Comparison of ENCODE assay signal across 12 mouse cellular contexts in the genomic region with DNA sequence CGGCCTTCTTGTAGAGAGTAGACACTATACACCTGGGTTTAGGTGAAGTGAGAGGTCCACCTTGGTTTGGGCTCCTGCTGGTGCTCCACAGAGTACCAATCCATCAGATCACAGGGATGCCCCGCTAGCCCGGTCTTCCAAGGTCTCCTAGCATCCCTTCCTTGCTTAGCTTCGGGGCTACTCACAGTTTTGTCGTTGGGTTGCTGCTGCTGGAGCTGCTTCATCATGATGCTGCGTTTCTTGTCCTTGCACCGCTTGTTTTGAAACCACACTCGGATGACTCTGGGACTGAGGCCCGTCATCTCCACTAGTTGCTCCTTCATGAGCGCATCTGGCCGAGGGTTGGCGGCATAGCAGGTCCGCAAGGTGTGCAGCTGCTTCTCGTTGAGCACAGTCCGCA. TPM values are rescaled to one million over a fixed set of nuclear protein-coding genes. Genes with fewer than 3 reads are reported as not detected.
DNase-seq lines count a peak whose midpoint lies in the region; ATAC-seq and TF ChIP-seq lines count a peak whose summit lies in the region.
"Had no signal": no experiment of that assay in that cellular context is flagged by ENCODE, and none has a peak within 500 bp of the region (broad histone marks: within the 10 kb centered on the region; RNA-seq: fewer than 3 reads in every experiment).

No protein-coding gene starts in this region.

- no peaks in the 10 kb centered on the region for H3K9me3 ChIP-seq in midbrain, embryonic 10.5 days (replicated peaks)
- H3K9me3 ChIP-seq in midbrain, postnatal 0 days (ENCODE audit: low read length), result no peaks in the 10 kb centered on the region
- H3K9me3 ChIP-seq in forebrain, embryonic 15.5 days, result 0 out of 2 replicates have a peak, but pooled peaks cover 2% of the 10 kb centered on the region
- no peaks in the 10 kb centered on the region for H3K9me3 ChIP-seq in midbrain, embryonic 16.5 days (replicated peaks; ENCODE audit: control insufficient read depth, low read length, poor library complexity, severe bottlenecking)
- H3K9me3 ChIP-seq: midbrain, embryonic 12.5 days had no signal

- no peak for ATAC-seq in midbrain, postnatal 0 days (ENCODE audit: low FRiP score)
- peak; percentile 11; the same call in 1 of the 2 replicates for ATAC-seq in forebrain, embryonic 15.5 days (replicated peaks)
- ATAC-seq in midbrain, embryonic 16.5 days, result no peak
- no peak for ATAC-seq in granulocyte monocyte progenitor cell, adult 5-6 weeks (replicated peaks; ENCODE audit: poor library complexity, severe bottlenecking)

- WGBS in midbrain, embryonic 10.5 days, result 3% methylated on average over 15 of the region's 15 CpGs
- WGBS in midbrain, postnatal 0 days, result 2% methylated on average over 15 of the region's 15 CpGs
- WGBS in forebrain, embryonic 15.5 days, result 4% methylated on average over 15 of the region's 15 CpGs
- WGBS in midbrain, embryonic 16.5 days, result under 1% methylated on average over 15 of the region's 15 CpGs
- WGBS in cerebellum, adult 2 months, result under 1% methylated on average over 15 of the region's 15 CpGs

- H3K27me3 ChIP-seq in midbrain, embryonic 10.5 days (ENCODE audit: low read depth, poor library complexity, severe bottlenecking), result peaks cover 100% of the 10 kb centered on the region
- peaks cover 80% of the 10 kb centered on the region for H3K27me3 ChIP-seq in midbrain, postnatal 0 days (ENCODE audit: insufficient read depth, low read length)
- peaks cover 85% of the 10 kb centered on the region for H3K27me3 ChIP-seq in forebrain, embryonic 15.5 days
- peaks cover 58% of the 10 kb centered on the region for H3K27me3 ChIP-seq in midbrain, embryonic 16.5 days (ENCODE audit: control insufficient read depth, insufficient read depth, low read depth, low read length)
- H3K27me3 ChIP-seq in cerebellum, adult 2 months (ENCODE audit: control insufficient read depth, insufficient read depth, low read length), result peaks cover 5% of the 10 kb centered on the region; the same call in 1 of the 2 replicates

- TF ChIP-seq CTCF in midbrain, postnatal 0 days (IDR thresholded peaks at IDR 0.05), result no peak
- TF ChIP-seq CTCF in layer of hippocampus, adult 2 months (conservative IDR thresholded peaks at IDR 0.05), result no peak
- no peak for TF ChIP-seq CTCF in cerebellum, adult 2 months (IDR thresholded peaks at IDR 0.05; ENCODE audit: borderline replicate concordance, insufficient read depth, low read depth, low read length)

- H3K4me1 ChIP-seq in midbrain, embryonic 10.5 days, result peaks cover 14% of the 10 kb centered on the region
- H3K4me1 ChIP-seq in midbrain, postnatal 0 days (ENCODE audit: insufficient read depth, low read length), result no peaks in the 10 kb centered on the region
- H3K4me1 ChIP-seq in forebrain, embryonic 15.5 days, result peaks cover 5% of the 10 kb centered on the region; the same call in 1 of the 2 replicates
- H3K4me1 ChIP-seq in midbrain, embryonic 16.5 days (ENCODE audit: control insufficient read depth, insufficient read depth, low read length), result no peaks in the 10 kb centered on the region; the same call in 1 of the 2 replicates
- no peaks in the 10 kb centered on the region for H3K4me1 ChIP-seq in cerebellum, adult 2 months (ENCODE audit: control insufficient read depth, insufficient read depth, low read length)

- no peak overlapping the region for H3K27ac ChIP-seq in midbrain, embryonic 10.5 days (replicated peaks)
- H3K27ac ChIP-seq in midbrain, postnatal 0 days (ENCODE audit: low read depth, low read length), result no peak overlapping the region
- H3K27ac ChIP-seq in forebrain, embryonic 15.5 days (replicated peaks), result peak overlapping the region; percentile 23; the same call in 1 of the 2 replicates
- no peak overlapping the region for H3K27ac ChIP-seq in midbrain, embryonic 16.5 days (ENCODE audit: low read length)
- H3K27ac ChIP-seq in layer of hippocampus, adult 2 months, result no peak overlapping the region
- H3K27ac ChIP-seq in cerebellum, adult 2 months (ENCODE audit: insufficient read depth, low read length), result no peak overlapping the region
- H3K27ac ChIP-seq: kidney, postnatal 0 days; midbrain, embryonic 12.5 days had no signal

- H3K4me2 ChIP-seq in midbrain, postnatal 0 days (ENCODE audit: low read depth, low read length, poor library complexity, severe bottlenecking), result no peak overlapping the region
- peak overlapping the region; percentile 26 for H3K4me2 ChIP-seq in forebrain, embryonic 15.5 days (replicated peaks)
- H3K4me2 ChIP-seq in midbrain, embryonic 16.5 days (ENCODE audit: low read length), result peak overlapping the region; percentile 29
- H3K4me2 ChIP-seq: lung, embryonic 14.5 days; midbrain, embryonic 12.5 days had no signal

- DNase-seq in midbrain, embryonic 10.5 days (ENCODE audit: low spot score), result no peak
- no peak for DNase-seq in midbrain, postnatal 0 days (ENCODE audit: low spot score)
- no peak for DNase-seq in layer of hippocampus, adult 2 months (ENCODE audit: low spot score in 2 of 2)
- DNase-seq in cerebellum, adult 2 months, result no peak
- DNase-seq: cerebellum, postnatal 25 days; heart, postnatal 14 days; lung, embryonic 14.5 days had no signal

- H3K9ac ChIP-seq in midbrain, postnatal 0 days (replicated peaks; ENCODE audit: low read length, poor library complexity, severe bottlenecking), result no peak overlapping the region
- H3K9ac ChIP-seq in forebrain, embryonic 15.5 days (replicated peaks), result no peak overlapping the region; the same call in 1 of the 2 replicates
- H3K9ac ChIP-seq in midbrain, embryonic 16.5 days (ENCODE audit: low read depth, low read length), result peak overlapping the region; percentile 23; the same call in 1 of the 2 replicates
- H3K9ac ChIP-seq: lung, embryonic 14.5 days; midbrain, embryonic 12.5 days had no signal

- TF ChIP-seq POLR2A in cerebellum, adult 2 months (IDR thresholded peaks at IDR 0.05; ENCODE audit: borderline replicate concordance, insufficient read depth, low read length), result no peak

- 0 out of 2 replicates have a peak overlapping the region, but pooled peaks have one; percentile 2 for H3K4me3 ChIP-seq in midbrain, embryonic 10.5 days
- H3K4me3 ChIP-seq in midbrain, postnatal 0 days (ENCODE audit: low read depth, low read length), result no peak overlapping the region
- peak overlapping the region; percentile 22 for H3K4me3 ChIP-seq in forebrain, embryonic 15.5 days
- H3K4me3 ChIP-seq in midbrain, embryonic 16.5 days (ENCODE audit: low read depth, low read length), result peak overlapping the region; percentile 3; the same call in 1 of the 2 replicates
- H3K4me3 ChIP-seq in layer of hippocampus, adult 2 months, result no peak overlapping the region
- H3K4me3 ChIP-seq in cerebellum, adult 2 months (replicated peaks; ENCODE audit: insufficient read depth, low read depth, low read length), result no peak overlapping the region
- H3K4me3 ChIP-seq: midbrain, embryonic 12.5 days had no signal

- no peaks in the 10 kb centered on the region for H3K36me3 ChIP-seq in midbrain, embryonic 10.5 days
- H3K36me3 ChIP-seq in midbrain, postnatal 0 days (ENCODE audit: insufficient read depth, low read length), result no peaks in the 10 kb centered on the region
- no peaks in the 10 kb centered on the region for H3K36me3 ChIP-seq in forebrain, embryonic 15.5 days
- H3K36me3 ChIP-seq in midbrain, embryonic 16.5 days (ENCODE audit: control insufficient read depth, insufficient read depth, low read length), result no peaks in the 10 kb centered on the region
- H3K36me3 ChIP-seq: midbrain, embryonic 12.5 days had no signal

RNA-seq across cellular contexts. Expression of gene Isl1, which starts 6.6 kb away (rescaled TPM):
- polyA plus RNA-seq in midbrain, embryonic 10.5 days (2016; fragmentation: Nextera tagmentation; extraction: Ambion mirVana), result 16.4 and 20.7 TPM in 2 replicates
- total RNA-seq in midbrain, postnatal 0 days (2014; rRNA removed), result 6.8 and 12.3 TPM in 2 replicates
- 13.2 and 25.8 TPM in 2 replicates for polyA plus RNA-seq in midbrain, postnatal 0 days (2015; fragmentation: Nextera tagmentation; extraction: Ambion mirVana)
- 58.1 and 65.4 TPM in 2 replicates for polyA plus RNA-seq in forebrain, embryonic 15.5 days (2015; fragmentation: Nextera tagmentation; extraction: Ambion mirVana)
- 25.5 and 47.6 TPM in 2 replicates for polyA plus RNA-seq in midbrain, embryonic 16.5 days (2015; fragmentation: Nextera tagmentation; extraction: Ambion mirVana)
- total RNA-seq in granulocyte monocyte progenitor cell, adult 5-6 weeks (2014; fragmentation: Nextera tagmentation), result not detected in 2 replicates
- total RNA-seq in granulocyte monocyte progenitor cell, adult 5-6 weeks (2017), result not detected in 2 replicates
- not detected for total RNA-seq in layer of hippocampus, adult 2 months (2021)
- 1.00 and 2.4 TPM in 2 replicates for polyA plus RNA-seq in cerebellum, adult 2 months (2012; rRNA removed)

Comparison
In these comparisons a context has a peak if more than half of its experiments do, and no peak if none do; other contexts are left out.
1. H3K4me3 ChIP-seq: peak in midbrain, embryonic 10.5 days (single experiment), forebrain, embryonic 15.5 days (single experiment) and midbrain, embryonic 16.5 days (single experiment); none in midbrain, postnatal 0 days (single experiment), layer of hippocampus, adult 2 months (single experiment) and cerebellum, adult 2 months (single experiment).